Mouse (Mus musculus) spleen, adult 2 months (tissue): ENCODE results near the gene Abcb11.

Source experiments
- CTCF ChIP-seq: fragments of 200-500 bp; IDR thresholded peaks from 2 replicates; pipeline ENCODE4 v1.5.1; 2011; ENCODE audit warnings: mild to moderate bottlenecking, inconsistent platforms; ENCODE audit not compliant: insufficient read depth, insufficient read length, insufficient replicate concordance; ENCODE audit errors: extremely low read depth
- POLR2A ChIP-seq: fragments of 200-500 bp; IDR thresholded peaks from 2 replicates; pipeline ENCODE4 v1.6.1; 2011; ENCODE audit warnings: low read depth, low read length, inconsistent platforms

GRCm38 (mm10) chr2:69381740-69382139, 39.3 kb upstream of the Abcb11 start:
- TF ChIP-seq POLR2A (no peak), CTCF (no peak)
